8 mouse cellular contexts compared by ENCODE assay signal in the genomic region with DNA sequence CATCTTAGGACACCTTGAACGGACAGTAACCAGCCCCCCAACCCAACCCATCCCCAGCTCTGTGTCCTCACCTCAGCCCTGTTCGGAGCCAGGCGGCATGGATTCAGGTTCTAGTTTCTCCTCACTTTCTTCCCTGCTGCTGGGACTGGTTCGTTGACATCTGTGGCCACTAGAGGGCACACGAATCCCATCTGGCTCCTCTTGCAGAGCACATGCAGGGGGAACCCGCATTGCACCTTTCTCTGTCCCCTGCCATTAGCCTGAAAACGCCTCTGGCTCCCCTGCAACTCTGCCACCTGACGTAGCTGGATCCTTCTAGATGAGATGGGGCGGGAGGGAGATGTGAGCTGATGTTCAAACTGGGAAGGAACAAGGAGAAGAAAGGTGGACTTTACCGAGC. TPM values are rescaled to one million over a fixed set of nuclear protein-coding genes. Genes with fewer than 3 reads are reported as not detected.
DNase-seq lines count a peak whose midpoint lies in the region; ATAC-seq and TF ChIP-seq lines count a peak whose summit lies in the region.

No protein-coding gene starts in this region.

- peaks cover 8 to 34% of the 10 kb centered on the region in 2 experiments for H3K4me1 ChIP-seq in CH12.LX (ENCODE audit: control insufficient read depth in 1 of 2, insufficient read depth in 2 of 2)
- H3K4me1 ChIP-seq in forebrain, embryonic 13.5 days: peaks cover 19% of the 10 kb centered on the region
- 0 out of 2 replicates have a peak, but pooled peaks cover 7% of the 10 kb centered on the region for H3K4me1 ChIP-seq in heart, postnatal 0 days (ENCODE audit: control insufficient read depth, insufficient read depth)
- H3K4me1 ChIP-seq in liver, embryonic 15.5 days (replicated peaks): peaks cover 8% of the 10 kb centered on the region; the same call in 1 of the 2 replicates
- peaks cover 12% of the 10 kb centered on the region for H3K4me1 ChIP-seq in neural tube, embryonic 12.5 days
- H3K4me1 ChIP-seq in testis, adult 2 months (ENCODE audit: control insufficient read depth, insufficient read depth, low read length): peaks cover 13% of the 10 kb centered on the region

- no peaks in the 10 kb centered on the region for H3K9me3 ChIP-seq in CH12.LX (replicated peaks; ENCODE audit: low read length)
- no peaks in the 10 kb centered on the region for H3K9me3 ChIP-seq in forebrain, embryonic 13.5 days (replicated peaks)
- no peaks in the 10 kb centered on the region for H3K9me3 ChIP-seq in heart, postnatal 0 days (replicated peaks; ENCODE audit: control insufficient read depth, low read length)
- H3K9me3 ChIP-seq in liver, embryonic 15.5 days (replicated peaks): no peaks in the 10 kb centered on the region
- H3K9me3 ChIP-seq in neural tube, embryonic 12.5 days: no peaks in the 10 kb centered on the region

- no peaks in the 10 kb centered on the region for H3K36me3 ChIP-seq in CH12.LX (replicated peaks in 1 of 2; ENCODE audit: control insufficient read depth in 1 of 2, insufficient read depth in 1 of 2, low read length in 1 of 2)
- H3K36me3 ChIP-seq in forebrain, embryonic 13.5 days (ENCODE audit: poor library complexity, severe bottlenecking): peaks cover 11% of the 10 kb centered on the region; the same call in 1 of the 2 replicates
- no peaks in the 10 kb centered on the region for H3K36me3 ChIP-seq in heart, postnatal 0 days (replicated peaks; ENCODE audit: control insufficient read depth, insufficient read depth, low read length)
- no peaks in the 10 kb centered on the region for H3K36me3 ChIP-seq in liver, embryonic 15.5 days (replicated peaks)
- peaks cover 13% of the 10 kb centered on the region for H3K36me3 ChIP-seq in neural tube, embryonic 12.5 days
- no peaks in the 10 kb centered on the region for H3K36me3 ChIP-seq in testis, adult 2 months (ENCODE audit: control insufficient read depth, insufficient read depth, low read length)

- TF ChIP-seq CTCF in CH12.LX (conservative IDR thresholded peaks at IDR 0.05 in 1 of 2, IDR thresholded peaks at IDR 0.05 in 1 of 2; ENCODE audit: low read depth in 2 of 2, low read length in 2 of 2): peak; percentile 72 to 94
- peak; percentile 90 for TF ChIP-seq CTCF in heart, postnatal 0 days (IDR thresholded peaks at IDR 0.05; ENCODE audit: low read depth)
- peak; percentile 86 for TF ChIP-seq CTCF in testis, adult 2 months (IDR thresholded peaks at IDR 0.05; ENCODE audit: control insufficient read depth, insufficient read depth, insufficient replicate concordance, low read depth, low read length)

- ATAC-seq in forebrain, embryonic 13.5 days: peak; percentile 62
- peak; percentile 45 for ATAC-seq in heart, postnatal 0 days (ENCODE audit: insufficient read depth, low read depth)
- ATAC-seq in liver, embryonic 15.5 days (ENCODE audit: insufficient read depth): no peak
- peak; percentile 48; the same call in 1 of the 2 replicates for ATAC-seq in neural tube, embryonic 12.5 days (ENCODE audit: low FRiP score, low read depth)

- DNase-seq in CH12.LX (ENCODE audit: extremely low read depth): peak; percentile 86
- DNase-seq in c-Kit-positive CD71-positive TER-119-negative erythroid progenitor cells, embryonic 14.5 days (ENCODE audit: low read depth): peak; percentile 19
- DNase-seq in heart, postnatal 0 days (ENCODE audit: low spot score): peak; percentile 72
- peak; percentile 76 to 87 for DNase-seq in kidney, postnatal 36 days

- H3K4me2 ChIP-seq in CH12.LX (ENCODE audit: insufficient read depth, low read depth, poor library complexity, severe bottlenecking): peak overlapping the region; percentile 88
- peak overlapping the region; percentile 51 for H3K4me2 ChIP-seq in forebrain, embryonic 13.5 days
- peak overlapping the region; percentile 49 for H3K4me2 ChIP-seq in heart, postnatal 0 days (ENCODE audit: low read depth, low read length)
- peak overlapping the region; percentile 30 for H3K4me2 ChIP-seq in liver, embryonic 15.5 days
- peak overlapping the region; percentile 45 for H3K4me2 ChIP-seq in neural tube, embryonic 12.5 days (replicated peaks)

- in situ Hi-C loops in CH12.LX (cut with MboI; ENCODE audit: low pct_ligation_motif_present, low pct_unique_long_range_greater_than_20kb, low sequenced_read_pairs): no loop called here

- TF ChIP-seq POLR2A in CH12.LX (IDR thresholded peaks at IDR 0.05; ENCODE audit: low read depth, low read length): no peak
- TF ChIP-seq POLR2A in testis, adult 2 months (IDR thresholded peaks at IDR 0.05; ENCODE audit: control insufficient read depth, low read depth, low read length): no peak

- H3K27me3 ChIP-seq in CH12.LX (replicated peaks): peaks cover 56% of the 10 kb centered on the region
- H3K27me3 ChIP-seq in forebrain, embryonic 13.5 days: peaks cover 12% of the 10 kb centered on the region; the same call in 1 of the 2 replicates
- H3K27me3 ChIP-seq in heart, postnatal 0 days (ENCODE audit: control insufficient read depth, insufficient read depth, low read length): 0 out of 2 replicates have a peak, but pooled peaks cover 9% of the 10 kb centered on the region
- H3K27me3 ChIP-seq in liver, embryonic 15.5 days: peaks cover 26% of the 10 kb centered on the region
- H3K27me3 ChIP-seq in neural tube, embryonic 12.5 days (replicated peaks): peaks cover 4% of the 10 kb centered on the region; the same call in 1 of the 2 replicates
- no peaks in the 10 kb centered on the region for H3K27me3 ChIP-seq in testis, adult 2 months (ENCODE audit: control insufficient read depth, insufficient read depth, low read length)

- WGBS in forebrain, embryonic 13.5 days: 1% methylated on average over 10 of the region's 10 CpGs
- WGBS in heart, postnatal 0 days: 3% methylated on average over 10 of the region's 10 CpGs
- 4% methylated on average over 10 of the region's 10 CpGs for WGBS in liver, embryonic 15.5 days (ENCODE audit: insufficient replicate concordance)
- WGBS in neural tube, embryonic 12.5 days: 4% methylated on average over 10 of the region's 10 CpGs

- no peak for TF ChIP-seq EP300 in CH12.LX (IDR thresholded peaks at IDR 0.05; ENCODE audit: low read length)
- no peak for TF ChIP-seq EP300 in heart, postnatal 0 days (IDR thresholded peaks at IDR 0.05; ENCODE audit: low read depth)

- peak; percentile 84 for TF ChIP-seq RAD21 in CH12.LX (IDR thresholded peaks at IDR 0.05; ENCODE audit: low read depth, low read length)

- H3K79me2 ChIP-seq in CH12.LX (replicated peaks; ENCODE audit: control insufficient read depth, extremely low read depth, insufficient read depth, poor library complexity, severe bottlenecking): no peaks in the 10 kb centered on the region

- no peak overlapping the region for H3K27ac ChIP-seq in CH12.LX (ENCODE audit: insufficient read depth, low read depth)
- no peak overlapping the region for H3K27ac ChIP-seq in forebrain, embryonic 13.5 days
- H3K27ac ChIP-seq in heart, postnatal 0 days (ENCODE audit: low read depth): no peak overlapping the region
- H3K27ac ChIP-seq in liver, embryonic 15.5 days (replicated peaks): no peak overlapping the region
- H3K27ac ChIP-seq in neural tube, embryonic 12.5 days: no peak overlapping the region
- no peak overlapping the region for H3K27ac ChIP-seq in testis, adult 2 months (ENCODE audit: control insufficient read depth, insufficient read depth, low read depth, low read length)

- dilution Hi-C loops in CH12.LX (cut with MboI; ENCODE audit: extremely low pct_ligation_motif_present, extremely low pct_unique_long_range_greater_than_20kb, low sequenced_read_pairs): no loop called here

- no peak overlapping the region for H3K9ac ChIP-seq in CH12.LX (ENCODE audit: insufficient read depth, low read depth)
- peak overlapping the region; percentile 43; the same call in 1 of the 2 replicates for H3K9ac ChIP-seq in forebrain, embryonic 13.5 days
- no peak overlapping the region; the same call in 1 of the 2 replicates for H3K9ac ChIP-seq in heart, postnatal 0 days (replicated peaks; ENCODE audit: low read depth, low read length)
- no peak overlapping the region for H3K9ac ChIP-seq in liver, embryonic 15.5 days
- no peak overlapping the region for H3K9ac ChIP-seq in neural tube, embryonic 12.5 days

- no peak overlapping the region for H3K4me3 ChIP-seq in CH12.LX (replicated peaks in 1 of 3; ENCODE audit: low read depth in 2 of 3, low read length in 2 of 3, poor library complexity in 1 of 3)
- H3K4me3 ChIP-seq in forebrain, embryonic 13.5 days: peak overlapping the region; percentile 16
- H3K4me3 ChIP-seq in heart, postnatal 0 days (ENCODE audit: low read depth, low read length): peak overlapping the region; percentile 14; the same call in 1 of the 2 replicates
- H3K4me3 ChIP-seq in liver, embryonic 15.5 days (replicated peaks): no peak overlapping the region
- H3K4me3 ChIP-seq in neural tube, embryonic 12.5 days: no peak overlapping the region
- no peak overlapping the region for H3K4me3 ChIP-seq in testis, adult 2 months (ENCODE audit: control insufficient read depth, low read depth, low read length)

RNA-seq across cellular contexts. Expression of gene Scn2b, which starts 4.2 kb away (rescaled TPM):
- total RNA-seq in CH12.LX (2012; rRNA removed) (0.04 TPM in 1 of 2 replicates, not detected in the other), CH12.LX (2014; rRNA removed) (not detected in 2 replicates)
- 0.07 TPM in 1 of 2 replicates, not detected in the other for polyA plus RNA-seq in CH12.LX (2012; ENCODE audit: insufficient read length, low read depth)
- polyA plus RNA-seq in forebrain, embryonic 13.5 days (2015; fragmentation: Nextera tagmentation; extraction: Ambion mirVana): 3.4 and 3.8 TPM in 2 replicates
- total RNA-seq in heart, postnatal 0 days (2014; rRNA removed; ENCODE audit: low replicate concordance): 0.04 and 0.53 TPM in 2 replicates
- 0.31 and 0.51 TPM in 2 replicates for polyA plus RNA-seq in heart, postnatal 0 days (2015; fragmentation: Nextera tagmentation; extraction: Ambion mirVana)
- 0.17 and 0.22 TPM in 2 replicates for polyA plus RNA-seq in liver, embryonic 15.5 days (2015; fragmentation: Nextera tagmentation; extraction: Ambion mirVana)
- 4.2 and 4.8 TPM in 2 replicates for polyA plus RNA-seq in neural tube, embryonic 12.5 days (2016; fragmentation: Nextera tagmentation; extraction: Ambion mirVana)
- polyA plus RNA-seq in testis, adult 2 months (2012; rRNA removed): 0.31 and 0.48 TPM in 2 replicates

RNA-seq across cellular contexts. Expression of gene Scn4b, which starts 16.4 kb away (rescaled TPM):
- 0.04 TPM in 1 of 2 replicates, not detected in the other for total RNA-seq in CH12.LX (2012; rRNA removed)
- total RNA-seq in CH12.LX (2014; rRNA removed): 0.04 TPM in 1 of 2 replicates, not detected in the other
- not detected in 2 replicates for polyA plus RNA-seq in CH12.LX (2012; ENCODE audit: insufficient read length, low read depth)
- polyA plus RNA-seq in forebrain, embryonic 13.5 days (2015; fragmentation: Nextera tagmentation; extraction: Ambion mirVana): 0.18 and 0.21 TPM in 2 replicates
- 0.27 and 0.57 TPM in 2 replicates for total RNA-seq in heart, postnatal 0 days (2014; rRNA removed; ENCODE audit: low replicate concordance)
- 0.10 and 0.11 TPM in 2 replicates for polyA plus RNA-seq in heart, postnatal 0 days (2015; fragmentation: Nextera tagmentation; extraction: Ambion mirVana)
- polyA plus RNA-seq in liver, embryonic 15.5 days (2015; fragmentation: Nextera tagmentation; extraction: Ambion mirVana): 0.15 and 0.31 TPM in 2 replicates
- 0.18 and 0.27 TPM in 2 replicates for polyA plus RNA-seq in neural tube, embryonic 12.5 days (2016; fragmentation: Nextera tagmentation; extraction: Ambion mirVana)
- 0.02 and 0.04 TPM in 2 replicates for polyA plus RNA-seq in testis, adult 2 months (2012; rRNA removed)

RNA-seq across cellular contexts. Expression of gene Jaml, which starts 42.8 kb away (rescaled TPM):
- 0.51 and 0.88 TPM in 2 replicates for total RNA-seq in CH12.LX (2012; rRNA removed)
- total RNA-seq in CH12.LX (2014; rRNA removed): 0.87 and 0.96 TPM in 2 replicates
- polyA plus RNA-seq in CH12.LX (2012; ENCODE audit: insufficient read length, low read depth): 1.1 and 1.4 TPM in 2 replicates
- not detected in 2 replicates for polyA plus RNA-seq in forebrain, embryonic 13.5 days (2015; fragmentation: Nextera tagmentation; extraction: Ambion mirVana)
- total RNA-seq in heart, postnatal 0 days (2014; rRNA removed; ENCODE audit: low replicate concordance): not detected in 2 replicates
- polyA plus RNA-seq in heart, postnatal 0 days (2015; fragmentation: Nextera tagmentation; extraction: Ambion mirVana): 0.08 and 0.40 TPM in 2 replicates
- 0.40 and 0.56 TPM in 2 replicates for polyA plus RNA-seq in liver, embryonic 15.5 days (2015; fragmentation: Nextera tagmentation; extraction: Ambion mirVana)
- 0.10 and 0.49 TPM in 2 replicates for polyA plus RNA-seq in neural tube, embryonic 12.5 days (2016; fragmentation: Nextera tagmentation; extraction: Ambion mirVana)
- not detected in 2 replicates for polyA plus RNA-seq in testis, adult 2 months (2012; rRNA removed)

Comparison
In these comparisons a context has a peak if more than half of its experiments do, and no peak if none do; other contexts are left out.
1. DNase-seq: peak in every context shown above with its lines; median percentile 86 in CH12.LX; 82 in kidney, postnatal 36 days; 72 in heart, postnatal 0 days; 19 in c-Kit-positive CD71-positive TER-119-negative erythroid progenitor cells, embryonic 14.5 days.
2. H3K4me2 ChIP-seq: peak in every context shown above with its lines; median percentile 88 in CH12.LX; 51 in forebrain, embryonic 13.5 days; 49 in heart, postnatal 0 days; 45 in neural tube, embryonic 12.5 days; 30 in liver, embryonic 15.5 days.
3. H3K4me3 ChIP-seq: peak in forebrain, embryonic 13.5 days (single experiment) and heart, postnatal 0 days (single experiment); none in CH12.LX (0 of 3), liver, embryonic 15.5 days (single experiment), neural tube, embryonic 12.5 days (single experiment) and testis, adult 2 months (single experiment).
4. Peak in every context shown above with its lines, with median percentiles within 50 percentile points of each other: CTCF ChIP-seq.